Mouse (Mus musculus): Measurements from ENCODE around the gene Cpm. TPM values are rescaled to one million over a fixed set of nuclear protein-coding genes. Genes with fewer than 3 reads are reported as not detected.
A peak's percentile ranks its signal among the peaks of the same experiment; 100 is the strongest.

Cpm gene
- total and polyA plus RNA-seq, 2 experiments: 0.80 to 1.4 TPM

DNA sequence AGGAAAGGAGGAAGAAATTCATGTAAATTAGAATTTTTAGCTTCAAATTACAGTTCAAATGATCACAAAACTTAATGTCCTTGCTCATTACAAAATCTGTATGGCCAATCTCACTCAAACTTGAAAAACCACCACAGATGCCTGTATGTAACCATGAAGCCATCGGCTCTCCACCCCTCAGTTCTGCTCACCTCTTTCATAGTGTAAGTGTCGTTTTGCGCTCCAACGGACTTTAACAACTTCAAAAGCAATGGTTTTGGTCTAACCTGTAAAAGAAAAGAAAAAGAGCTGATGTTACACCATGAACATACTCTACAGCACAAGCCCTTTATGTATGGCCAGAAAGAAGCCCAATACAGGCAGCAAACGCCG, 75.7 kb downstream of the Cpm start:
- Histone ChIP-seq H3K9ac (ENCODE audit: low read depth, low read length) (no peak overlapping the region), H3K27me3 (ENCODE audit: control insufficient read depth, insufficient read depth, low read length) (no peaks in the 10 kb centered on the region), H3K4me3 (ENCODE audit: insufficient read depth, low read depth, low read length) (no peak overlapping the region), H3K27ac (replicated peaks; ENCODE audit: insufficient read depth, low read depth, low read length) (no peak overlapping the region), H3K4me1 (ENCODE audit: control insufficient read depth, insufficient read depth, low read length) (peaks cover 4% of the 10 kb centered on the region), H3K36me3 (ENCODE audit: control insufficient read depth, insufficient read depth, low read length) (peaks cover 49% of the 10 kb centered on the region), H3K79me2 (ENCODE audit: control insufficient read depth, insufficient read depth, low read length) (peaks cover 17% of the 10 kb centered on the region; the same call in 1 of the 2 replicates)
- TF ChIP-seq POLR2A (IDR thresholded peaks at IDR 0.05; ENCODE audit: extremely low read depth, insufficient read depth, low read length) (no peak), CTCF (IDR thresholded peaks at IDR 0.05; ENCODE audit: low read depth, low read length) (no peak)
- DNase-seq (ENCODE audit: extremely low read depth, low read depth, low spot score): no peak
- 95% methylated on average over 6 of the region's 6 CpGs for WGBS

DNA sequence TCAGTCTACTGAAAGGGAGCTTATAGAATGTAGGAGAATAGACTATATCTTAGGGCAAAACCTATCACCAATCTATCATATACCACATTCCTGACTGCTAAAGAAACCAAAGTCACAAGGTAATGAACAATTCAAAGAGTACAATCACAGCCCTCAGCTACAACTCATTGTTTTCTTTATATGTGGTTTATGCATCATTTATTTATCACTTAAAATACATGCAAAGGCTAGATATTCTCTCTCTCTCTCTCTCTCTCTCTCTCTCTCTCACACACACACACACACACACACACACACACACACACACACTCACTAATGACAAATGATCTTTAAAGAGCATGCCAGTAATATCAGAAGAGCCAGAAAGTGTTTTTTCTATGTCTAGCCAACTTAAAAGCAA, 76.5 kb downstream of the Cpm start:
- H3K4me3 ChIP-seq (ENCODE audit: insufficient read depth, low read depth, low read length): no peak overlapping the region
- DNase-seq (ENCODE audit: extremely low read depth, low read depth, low spot score): no peak
- peaks cover 41% of the 10 kb centered on the region for H3K36me3 ChIP-seq (ENCODE audit: control insufficient read depth, insufficient read depth, low read length)
- TF ChIP-seq POLR2A (IDR thresholded peaks at IDR 0.05; ENCODE audit: extremely low read depth, insufficient read depth, low read length) (no peak), CTCF (IDR thresholded peaks at IDR 0.05; ENCODE audit: low read depth, low read length) (no peak)
- no peaks in the 10 kb centered on the region for H3K27me3 ChIP-seq (ENCODE audit: control insufficient read depth, insufficient read depth, low read length)
- no peak overlapping the region for H3K9ac ChIP-seq (ENCODE audit: low read depth, low read length)
- H3K79me2 ChIP-seq (ENCODE audit: control insufficient read depth, insufficient read depth, low read length): peaks cover 17% of the 10 kb centered on the region; the same call in 1 of the 2 replicates
- H3K4me1 ChIP-seq (ENCODE audit: control insufficient read depth, insufficient read depth, low read length): peaks cover 4% of the 10 kb centered on the region
- no peak overlapping the region for H3K27ac ChIP-seq (replicated peaks; ENCODE audit: insufficient read depth, low read depth, low read length)

DNA sequence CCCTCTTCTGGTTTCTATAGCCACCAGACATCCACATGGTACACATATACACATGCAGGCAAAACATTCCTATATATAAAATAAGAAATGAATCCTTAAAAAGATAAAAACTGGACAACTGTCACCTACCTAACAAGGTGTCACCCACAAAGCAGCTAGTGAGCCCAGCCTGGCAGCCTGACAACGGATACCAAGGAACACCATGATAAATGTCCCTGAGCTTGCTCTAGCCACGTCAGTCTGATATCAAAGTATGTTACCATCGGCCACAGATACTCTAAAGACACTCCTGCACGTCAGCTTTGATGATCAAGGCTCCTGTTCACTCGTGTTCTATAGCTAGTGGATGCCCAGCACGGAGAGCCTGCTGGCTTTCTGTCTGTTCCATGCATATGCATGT, 77.1 kb downstream of the Cpm start:
- no peak overlapping the region for H3K9ac ChIP-seq (ENCODE audit: low read depth, low read length)
- WGBS: 76% methylated on average over 6 of the region's 6 CpGs
- peaks cover 17% of the 10 kb centered on the region; the same call in 1 of the 2 replicates for H3K79me2 ChIP-seq (ENCODE audit: control insufficient read depth, insufficient read depth, low read length)
- no peak overlapping the region for H3K27ac ChIP-seq (replicated peaks; ENCODE audit: insufficient read depth, low read depth, low read length)
- H3K4me1 ChIP-seq (ENCODE audit: control insufficient read depth, insufficient read depth, low read length): peaks cover 8% of the 10 kb centered on the region
- H3K36me3 ChIP-seq (ENCODE audit: control insufficient read depth, insufficient read depth, low read length): peaks cover 38% of the 10 kb centered on the region
- DNase-seq (ENCODE audit: extremely low read depth, low read depth, low spot score): no peak
- no peak overlapping the region for H3K4me3 ChIP-seq (ENCODE audit: insufficient read depth, low read depth, low read length)
- TF ChIP-seq POLR2A (IDR thresholded peaks at IDR 0.05; ENCODE audit: extremely low read depth, insufficient read depth, low read length) (no peak), CTCF (IDR thresholded peaks at IDR 0.05; ENCODE audit: low read depth, low read length) (no peak)
- no peaks in the 10 kb centered on the region for H3K27me3 ChIP-seq (ENCODE audit: control insufficient read depth, insufficient read depth, low read length)

DNA sequence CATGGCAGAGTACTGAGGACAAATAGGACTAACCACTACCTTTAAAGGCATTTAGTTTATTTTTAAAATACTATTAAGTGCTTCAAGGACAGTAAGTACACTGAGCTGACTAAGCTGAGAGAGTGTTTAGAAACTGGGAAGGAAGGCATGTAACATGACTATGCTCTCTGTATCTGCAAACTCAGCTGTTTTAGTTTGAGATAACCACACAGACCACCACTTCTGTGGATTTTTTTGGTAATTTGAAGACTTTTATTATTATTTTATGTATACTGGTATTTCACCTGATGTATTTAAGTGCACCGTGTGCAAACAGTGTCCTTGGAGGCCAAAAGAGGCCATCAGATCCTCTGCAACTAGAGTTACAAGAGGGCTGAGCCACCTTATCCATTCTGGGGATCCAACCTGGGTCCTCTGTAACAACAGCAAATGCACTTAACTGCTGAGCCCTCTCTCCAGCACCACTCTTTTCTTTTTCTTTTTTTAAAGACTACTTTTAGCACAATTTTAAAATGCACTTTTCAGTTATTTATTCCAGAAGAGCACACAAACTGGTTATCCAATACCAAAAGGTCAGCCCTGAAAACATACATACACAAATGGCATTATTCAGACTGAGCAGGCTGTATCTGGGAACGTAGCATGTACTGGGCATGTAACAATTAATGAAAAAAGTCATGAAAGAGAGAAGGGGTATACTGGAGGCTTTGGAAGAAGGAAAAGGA, 78.0 kb downstream of the Cpm start:
- Histone ChIP-seq H3K79me2 (ENCODE audit: control insufficient read depth, insufficient read depth, low read length) (peaks cover 12% of the 10 kb centered on the region; the same call in 1 of the 2 replicates), H3K36me3 (ENCODE audit: control insufficient read depth, insufficient read depth, low read length) (peaks cover 31% of the 10 kb centered on the region), H3K4me1 (ENCODE audit: control insufficient read depth, insufficient read depth, low read length) (peaks cover 11% of the 10 kb centered on the region), H3K9ac (ENCODE audit: low read depth, low read length) (no peak overlapping the region), H3K4me3 (ENCODE audit: insufficient read depth, low read depth, low read length) (no peak overlapping the region), H3K27ac (replicated peaks; ENCODE audit: insufficient read depth, low read depth, low read length) (no peak overlapping the region), H3K27me3 (ENCODE audit: control insufficient read depth, insufficient read depth, low read length) (no peaks in the 10 kb centered on the region)
- no peak for DNase-seq (ENCODE audit: extremely low read depth, low read depth, low spot score)
- no peak for TF ChIP-seq CTCF (IDR thresholded peaks at IDR 0.05; ENCODE audit: low read depth, low read length)
- no peak for TF ChIP-seq POLR2A (IDR thresholded peaks at IDR 0.05; ENCODE audit: extremely low read depth, insufficient read depth, low read length)
- WGBS: 68% methylated on average over 2 of the region's 2 CpGs

DNA sequence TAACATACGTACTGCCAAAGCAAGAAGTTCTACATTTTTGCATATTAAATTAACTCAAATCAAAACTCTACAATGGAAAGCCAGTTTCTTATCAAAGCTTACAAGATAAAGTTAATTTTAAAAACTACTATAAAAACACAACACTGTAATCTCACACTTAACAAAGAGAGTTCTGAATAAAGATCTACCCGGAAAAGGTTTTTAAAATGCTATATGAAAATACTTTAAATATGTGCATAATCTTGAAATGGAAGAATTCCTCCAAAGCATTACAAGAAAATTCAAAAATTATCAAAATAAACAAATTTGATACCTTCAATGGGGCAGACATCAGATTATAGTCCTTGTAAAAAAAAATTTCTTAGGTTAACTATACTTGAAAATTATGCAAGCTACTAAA, 79.1 kb downstream of the Cpm start:
- no peaks in the 10 kb centered on the region for H3K27me3 ChIP-seq (ENCODE audit: control insufficient read depth, insufficient read depth, low read length)
- H3K27ac ChIP-seq (replicated peaks; ENCODE audit: insufficient read depth, low read depth, low read length): no peak overlapping the region
- H3K36me3 ChIP-seq (ENCODE audit: control insufficient read depth, insufficient read depth, low read length): peaks cover 22% of the 10 kb centered on the region
- no peak overlapping the region for H3K4me3 ChIP-seq (ENCODE audit: insufficient read depth, low read depth, low read length)
- 92% methylated on average over 2 of the region's 2 CpGs for WGBS
- TF ChIP-seq CTCF (IDR thresholded peaks at IDR 0.05; ENCODE audit: low read depth, low read length): no peak
- no peak for TF ChIP-seq POLR2A (IDR thresholded peaks at IDR 0.05; ENCODE audit: extremely low read depth, insufficient read depth, low read length)
- no peak overlapping the region for H3K9ac ChIP-seq (ENCODE audit: low read depth, low read length)
- peaks cover 14% of the 10 kb centered on the region for H3K4me1 ChIP-seq (ENCODE audit: control insufficient read depth, insufficient read depth, low read length)
- DNase-seq (ENCODE audit: extremely low read depth, low read depth, low spot score): no peak
- H3K79me2 ChIP-seq (ENCODE audit: control insufficient read depth, insufficient read depth, low read length): peaks cover 12% of the 10 kb centered on the region; the same call in 1 of the 2 replicates

DNA sequence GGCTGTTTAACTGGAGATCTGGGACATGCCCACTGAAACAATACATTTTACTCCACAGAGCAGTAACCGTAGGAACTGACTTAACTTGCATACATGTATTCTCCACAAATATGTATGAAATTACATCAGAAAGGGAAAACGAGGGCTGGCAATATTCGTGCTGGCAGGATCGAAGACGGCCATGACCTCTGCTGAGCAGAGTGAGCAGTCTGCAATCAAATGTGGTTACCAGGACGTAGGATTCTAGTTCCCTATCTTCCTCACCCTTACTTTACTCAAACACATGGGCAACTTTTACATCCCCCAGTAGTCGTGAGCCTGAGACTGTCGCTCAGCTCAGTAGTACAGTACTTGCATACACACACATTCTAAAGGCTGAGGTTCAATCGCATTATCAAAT, 79.6 kb downstream of the Cpm start:
- peaks cover 12% of the 10 kb centered on the region; the same call in 1 of the 2 replicates for H3K79me2 ChIP-seq (ENCODE audit: control insufficient read depth, insufficient read depth, low read length)
- 14% methylated on average over 9 of the region's 9 CpGs for WGBS
- peak overlapping the region; percentile 75 for H3K9ac ChIP-seq (ENCODE audit: low read depth, low read length)
- no peaks in the 10 kb centered on the region for H3K27me3 ChIP-seq (ENCODE audit: control insufficient read depth, insufficient read depth, low read length)
- peak overlapping the region; percentile 56 for H3K4me3 ChIP-seq (ENCODE audit: insufficient read depth, low read depth, low read length)
- TF ChIP-seq POLR2A (IDR thresholded peaks at IDR 0.05; ENCODE audit: extremely low read depth, insufficient read depth, low read length): no peak
- H3K27ac ChIP-seq (replicated peaks; ENCODE audit: insufficient read depth, low read depth, low read length): peak overlapping the region; percentile 46
- peaks cover 18% of the 10 kb centered on the region for H3K36me3 ChIP-seq (ENCODE audit: control insufficient read depth, insufficient read depth, low read length)
- peaks cover 13% of the 10 kb centered on the region for H3K4me1 ChIP-seq (ENCODE audit: control insufficient read depth, insufficient read depth, low read length)
- DNase-seq (ENCODE audit: extremely low read depth, low read depth, low spot score): peak; percentile 68

Measured in liver, adult 2 months (tissue).